Mouse (Mus musculus) A20 (cell line): ENCODE data around the gene Bola2.
A peak's percentile ranks its signal among the peaks of the same experiment; 100 is the strongest.

Experiments
- DNase-seq: peaks from one replicate; pipeline ENCODE4 v3.0.0-alpha.2; 2011; ENCODE audit warnings: low read depth, low spot score

The Bola2 gene

DNA sequence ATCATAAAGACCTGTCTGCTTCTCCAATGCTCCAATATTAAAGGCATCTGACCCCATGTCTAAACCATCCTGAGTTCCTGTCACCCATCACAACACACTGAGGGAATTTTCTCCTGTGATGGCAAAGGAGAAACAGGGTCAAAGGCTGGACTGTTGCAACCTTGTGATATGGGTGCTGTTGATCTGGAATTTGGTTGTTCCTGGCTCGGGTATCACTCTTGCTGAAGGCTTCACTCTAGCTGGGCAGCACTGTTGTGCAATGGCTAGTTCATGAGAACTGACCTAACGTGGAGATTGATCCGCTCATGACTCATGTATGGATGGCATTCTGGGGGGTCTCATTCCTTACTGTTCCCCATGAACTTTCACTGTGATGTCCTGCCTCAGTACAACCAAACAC is 6.2 kb upstream of the Bola2 start:
- no peak for DNase-seq

DNA sequence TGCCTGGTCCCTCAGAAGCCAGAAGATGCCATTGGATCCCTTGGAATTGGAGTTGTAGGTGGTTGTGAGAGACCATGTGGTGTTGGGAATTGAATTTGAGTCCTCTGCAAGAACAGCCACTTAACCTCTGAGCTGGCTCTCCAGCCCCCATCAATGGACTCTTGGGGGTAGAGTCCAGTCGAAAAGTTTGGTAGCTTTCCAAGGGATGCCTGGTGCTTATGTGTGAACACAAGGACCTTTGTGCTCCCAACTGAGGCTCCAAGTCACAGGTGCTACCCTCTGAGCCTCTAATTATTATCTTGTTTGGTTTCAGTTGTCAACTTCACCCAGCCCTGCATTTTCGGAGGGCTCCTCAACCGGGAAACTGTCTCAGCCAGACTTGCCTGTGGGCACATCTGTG is 4.5 kb upstream of the Bola2 start:
- DNase-seq, result no peak

DNA sequence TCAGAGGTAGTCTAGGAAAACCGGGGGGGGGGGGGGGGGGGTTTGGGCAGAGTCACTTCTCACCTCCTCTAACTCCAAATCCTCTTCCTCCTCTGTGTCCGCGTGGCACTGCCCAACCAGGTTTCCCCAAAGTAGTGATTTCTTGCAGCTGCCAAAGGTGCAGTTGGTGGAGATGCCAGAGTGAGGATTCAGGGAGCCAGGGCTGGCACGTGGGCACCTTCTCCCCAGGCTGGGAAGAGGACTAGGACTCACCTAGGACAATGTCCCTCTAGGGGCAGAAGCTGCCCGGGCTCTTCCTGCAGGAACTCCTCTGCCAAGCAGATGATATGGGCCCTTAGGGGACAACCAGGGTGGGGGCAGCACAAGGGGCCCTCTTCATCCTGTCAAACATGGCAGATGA is 3.5 kb upstream of the Bola2 start:
- no peak for DNase-seq

DNA sequence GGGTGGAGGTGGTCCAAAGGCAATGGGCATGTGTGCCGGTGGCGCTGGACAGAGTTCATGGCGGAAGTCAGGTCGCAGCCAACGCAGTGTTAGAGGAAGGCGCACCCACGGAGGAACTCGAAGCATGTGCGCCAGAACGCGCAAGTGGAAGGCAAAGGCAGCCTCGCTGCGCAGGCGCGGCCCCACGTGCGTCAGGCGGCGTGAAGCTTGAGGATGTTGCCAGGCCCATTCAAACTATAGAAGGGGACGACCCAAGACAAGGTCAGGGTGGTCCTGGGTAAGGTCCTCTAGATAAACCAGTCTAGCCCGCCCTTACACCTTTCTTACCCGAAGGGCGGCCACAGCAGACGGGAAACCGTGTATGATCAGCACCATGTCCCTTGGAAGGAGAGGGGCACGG is 2.8 kb upstream of the Bola2 start:
- DNase-seq, result no peak

DNA sequence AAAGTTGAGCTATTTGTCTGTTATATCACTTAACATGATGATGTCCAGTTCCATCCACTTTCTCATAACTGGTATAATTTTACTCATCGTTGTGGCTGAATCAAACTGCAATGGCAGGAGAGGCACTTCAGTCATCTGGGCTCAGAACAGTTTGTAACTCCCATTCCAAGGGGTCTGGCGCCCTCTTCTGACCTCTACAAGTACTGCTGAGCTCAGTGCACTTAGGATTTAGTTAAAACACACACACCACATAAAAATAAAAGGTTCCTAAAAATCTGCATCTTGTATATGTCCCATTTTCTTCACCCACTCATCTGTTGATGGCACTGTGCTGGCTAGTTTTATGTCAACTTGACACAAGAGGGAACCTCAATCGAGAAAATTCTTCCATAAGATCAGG is 1.9 kb upstream of the Bola2 start:
- peak; percentile 87 for DNase-seq

DNA sequence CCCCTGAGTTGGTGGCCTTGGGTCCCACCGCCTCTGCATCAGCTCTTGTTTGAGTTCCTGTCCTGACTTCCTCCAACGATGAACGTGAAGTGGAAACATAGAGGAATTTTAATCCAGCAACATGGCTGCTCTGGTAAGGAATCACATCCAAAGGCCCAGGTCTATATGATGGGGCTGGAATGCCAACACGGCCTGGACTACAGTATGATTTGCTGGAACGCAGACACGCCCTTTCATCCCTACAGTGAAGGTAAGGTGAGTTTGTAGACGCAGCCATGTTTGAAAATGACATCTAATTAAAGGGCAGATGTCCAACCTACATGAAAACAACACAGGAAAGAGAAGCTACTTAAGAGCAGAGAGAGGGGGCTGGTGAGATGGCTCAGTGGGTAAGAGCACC is 1.4 kb upstream of the Bola2 start:
- no peak for DNase-seq

DNA sequence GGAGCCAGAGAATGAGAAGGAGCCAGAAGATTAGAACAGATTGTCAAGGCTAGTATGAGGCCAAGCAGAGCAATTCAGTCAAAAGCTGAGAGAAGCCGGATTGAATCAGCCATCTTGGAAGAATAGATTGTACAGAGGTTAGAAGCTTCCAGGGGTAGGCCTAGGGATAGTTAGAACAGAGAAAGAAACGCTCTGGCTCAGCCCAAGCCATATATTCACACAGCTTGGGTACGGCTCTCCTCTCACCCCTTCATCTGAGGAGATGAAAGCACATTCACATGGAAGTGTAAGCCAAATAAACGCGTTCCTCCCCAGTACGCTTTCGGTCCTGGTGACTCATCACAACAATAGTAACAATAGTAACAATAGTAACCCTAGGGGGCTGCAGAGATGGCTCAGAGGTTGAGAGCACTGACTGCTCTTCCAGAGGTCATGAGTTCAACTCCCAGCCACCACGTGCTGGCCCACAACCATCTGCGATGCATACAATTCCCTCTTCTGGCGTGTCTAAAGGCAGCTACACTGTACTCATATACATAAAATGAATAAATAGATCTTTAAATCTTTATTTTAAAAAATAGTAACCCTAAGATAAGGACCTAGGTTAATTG is 655 bp upstream of the Bola2 start:
- DNase-seq, result no peak

DNA sequence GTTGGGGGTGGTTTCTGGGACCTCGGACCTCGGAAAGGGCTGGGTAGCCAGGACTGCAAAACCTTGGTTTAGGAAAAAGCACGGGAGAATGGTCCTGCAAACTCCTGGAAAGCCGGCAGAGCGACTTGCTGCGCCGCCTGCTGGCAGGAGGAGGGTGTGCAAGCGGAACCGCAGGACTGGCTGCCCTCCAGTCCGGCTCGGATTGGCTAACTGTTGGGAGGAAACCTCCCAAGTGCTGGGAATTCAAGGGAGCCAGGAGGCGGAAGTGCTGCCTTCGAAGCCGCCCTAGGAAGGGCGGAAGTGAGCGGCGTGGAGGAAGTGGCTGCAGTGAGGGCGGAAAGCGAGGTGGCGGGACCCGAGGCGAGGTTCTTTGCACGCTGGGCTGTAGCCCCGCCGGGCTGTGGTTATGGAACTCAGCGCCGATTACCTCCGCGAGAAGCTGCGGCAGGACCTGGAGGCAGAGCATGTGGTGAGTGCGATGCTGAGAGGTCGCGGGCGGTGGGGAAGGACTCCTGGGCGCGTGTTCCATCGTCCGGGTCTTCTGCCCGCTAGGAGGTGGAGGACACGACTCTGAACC is 518 bp downstream of the Bola2 start, which contains the start of gene Slx1b:
Slx1b (minus strand) TSS at position 154 of the 577 bp plus-strand sequence.
- peak; percentile 96 for DNase-seq

DNA sequence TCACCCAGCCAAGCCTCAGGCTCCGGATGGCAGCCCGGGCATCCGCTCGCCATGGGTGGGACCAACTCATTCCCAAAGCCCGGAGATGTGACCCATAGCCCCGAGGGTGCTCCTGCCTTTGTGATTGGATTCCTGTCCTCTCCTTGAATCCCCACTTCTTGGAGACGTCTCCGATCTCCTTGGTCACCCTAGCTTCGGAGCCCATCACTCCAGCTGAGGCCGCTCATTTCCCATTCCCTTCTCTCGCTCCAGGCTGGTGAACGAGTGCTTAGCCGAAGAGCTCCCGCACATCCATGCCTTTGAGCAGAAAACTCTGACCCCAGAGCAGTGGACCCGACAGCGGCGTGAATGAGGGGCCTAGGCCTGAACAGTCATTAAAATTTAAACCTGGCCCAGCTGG is 1.1 kb downstream of the Bola2 start:
- DNase-seq, result no peak

DNA sequence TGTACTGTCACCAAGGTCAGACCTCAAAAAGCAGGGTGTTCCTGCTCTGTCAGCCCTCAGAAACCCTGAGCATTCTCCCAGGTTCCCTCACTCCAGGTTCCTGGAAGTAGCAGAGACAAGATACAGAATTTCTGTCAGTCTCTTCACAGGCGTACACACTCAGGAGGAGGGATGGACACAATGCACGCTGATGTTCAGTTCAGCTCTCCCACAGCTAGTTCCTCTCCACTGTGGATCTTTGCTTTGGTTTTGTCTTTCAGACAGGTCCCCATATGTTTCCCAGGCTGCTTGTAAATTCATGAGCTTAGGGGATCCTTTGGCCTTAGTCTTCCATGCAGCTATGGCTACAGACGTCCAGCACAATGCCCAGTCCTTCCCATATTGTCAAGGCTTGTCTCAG is 1.7 kb downstream of the Bola2 start:
- DNase-seq, result peak; percentile 23

DNA sequence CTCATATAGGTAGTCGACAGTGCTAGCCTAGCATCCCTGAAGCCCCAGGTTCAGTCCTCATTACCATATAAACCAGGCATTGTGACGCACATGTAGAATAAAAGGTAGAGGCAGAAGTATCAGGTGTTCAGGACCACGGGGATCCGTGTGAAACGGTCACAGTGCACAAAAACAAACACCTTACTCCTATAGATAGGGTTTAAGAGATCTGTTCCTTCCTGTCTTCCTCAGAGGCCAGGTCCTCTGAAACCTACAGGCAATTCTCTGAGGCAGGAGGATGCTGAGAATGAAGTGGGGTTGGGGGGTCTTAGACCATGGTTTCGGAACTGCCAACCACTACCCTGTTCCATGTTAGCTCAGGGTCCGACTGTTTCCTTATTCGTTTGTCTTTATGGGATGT is 2.6 kb downstream of the Bola2 start:
- DNase-seq, result peak; percentile 27

DNA sequence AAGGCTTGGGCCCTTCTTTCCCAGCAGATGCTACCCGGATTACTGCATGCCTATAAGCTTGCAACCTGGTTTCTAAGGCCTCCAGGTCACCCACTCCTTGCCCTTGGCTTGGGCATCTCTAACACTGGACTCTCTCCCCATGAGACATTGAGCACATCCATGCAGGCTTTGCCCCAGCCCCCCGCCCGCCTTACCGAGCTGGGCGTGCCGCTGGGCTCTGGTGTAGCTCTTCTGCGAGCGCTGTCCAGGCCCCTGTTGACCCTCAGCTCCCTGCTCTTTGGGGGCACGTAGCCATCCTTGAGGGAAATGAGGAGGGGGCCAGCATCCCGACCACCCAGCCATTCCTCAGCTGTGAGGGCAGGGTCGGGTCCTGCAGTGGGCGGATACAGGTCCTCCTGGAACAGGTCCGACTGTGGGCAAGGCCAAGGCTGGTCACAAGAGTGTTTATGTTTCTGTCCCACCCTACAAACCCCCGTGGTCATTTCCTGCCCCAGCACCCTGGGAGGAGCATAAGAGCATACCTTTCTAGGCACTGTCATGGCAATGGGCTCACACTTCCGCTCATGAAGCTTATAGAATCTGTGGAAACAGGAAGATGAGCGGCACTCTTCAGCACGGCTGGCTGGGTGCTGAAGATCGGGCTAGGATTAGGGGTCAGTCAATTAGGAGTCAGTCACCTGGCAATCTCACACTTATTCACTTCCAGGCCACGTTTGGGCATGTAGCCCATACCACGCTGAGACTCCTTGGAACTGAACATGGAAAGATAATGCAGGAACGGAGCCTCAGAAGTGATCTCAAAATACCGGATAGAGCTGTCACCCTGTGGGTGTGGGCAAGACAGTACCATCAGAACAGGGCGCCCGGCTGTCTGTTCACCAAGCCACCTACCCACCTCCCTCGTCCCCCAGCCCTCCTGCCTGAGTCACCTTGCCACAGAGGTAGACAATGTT is 5.1 kb downstream of the Bola2 start:
- no peak for DNase-seq

DNA sequence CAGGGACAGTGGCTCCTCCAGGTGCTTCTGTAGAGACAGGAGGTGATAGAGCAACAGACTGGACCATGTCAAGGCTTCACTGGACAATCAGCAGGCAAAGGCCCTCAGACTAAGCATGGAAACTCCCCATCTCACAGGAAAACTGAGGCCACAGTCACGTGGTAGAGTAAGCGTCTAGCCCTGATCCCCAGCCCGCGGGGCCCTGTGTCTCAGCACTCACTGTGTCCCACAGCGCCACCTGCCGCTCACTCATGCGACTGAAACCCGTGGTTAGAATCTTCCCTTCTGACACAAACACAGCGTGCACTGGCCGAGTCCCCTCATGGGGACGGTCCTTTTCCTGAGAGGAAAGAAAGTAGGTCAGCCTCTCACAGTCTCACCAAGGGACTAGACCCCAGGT is 5.9 kb downstream of the Bola2 start:
- peak; percentile 92 for DNase-seq

DNA sequence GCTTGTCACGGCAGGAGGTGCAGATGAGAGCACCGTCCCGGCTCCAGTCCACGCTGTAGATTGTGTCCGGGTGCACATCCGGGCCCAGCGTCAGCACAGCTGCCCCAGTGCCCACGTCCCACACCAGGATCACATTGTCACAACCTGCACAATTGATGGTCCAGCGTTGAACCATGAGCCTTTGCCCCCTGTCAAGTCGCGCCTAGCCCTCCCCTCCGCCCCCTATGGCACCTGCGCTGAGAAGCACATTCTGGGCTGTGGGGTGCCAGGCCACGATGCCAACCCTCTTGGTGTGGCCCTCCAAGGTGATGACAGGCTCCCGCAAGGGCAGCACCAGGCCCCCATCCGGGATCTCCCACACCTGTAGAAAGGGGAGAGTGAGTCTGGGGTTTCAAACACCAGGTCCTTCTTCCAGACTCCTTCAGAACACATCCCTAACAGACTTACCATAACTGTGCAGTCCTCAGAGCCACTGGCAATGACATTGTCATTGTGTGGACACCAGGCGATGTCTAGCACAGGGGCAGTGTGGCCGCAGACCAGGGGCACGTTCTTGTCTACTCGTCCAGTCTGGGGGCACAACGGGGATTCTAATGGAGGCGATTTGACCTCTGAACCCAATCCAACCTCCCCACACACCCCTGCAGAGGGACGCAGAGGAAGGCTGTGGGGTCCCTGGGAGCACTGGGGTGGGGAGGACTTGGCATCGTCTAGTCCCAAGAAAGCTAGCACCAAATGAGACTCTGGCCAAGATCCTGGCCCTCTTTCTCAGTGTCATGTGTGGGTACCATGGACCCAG is 6.6 kb downstream of the Bola2 start:
- DNase-seq, result no peak

DNA sequence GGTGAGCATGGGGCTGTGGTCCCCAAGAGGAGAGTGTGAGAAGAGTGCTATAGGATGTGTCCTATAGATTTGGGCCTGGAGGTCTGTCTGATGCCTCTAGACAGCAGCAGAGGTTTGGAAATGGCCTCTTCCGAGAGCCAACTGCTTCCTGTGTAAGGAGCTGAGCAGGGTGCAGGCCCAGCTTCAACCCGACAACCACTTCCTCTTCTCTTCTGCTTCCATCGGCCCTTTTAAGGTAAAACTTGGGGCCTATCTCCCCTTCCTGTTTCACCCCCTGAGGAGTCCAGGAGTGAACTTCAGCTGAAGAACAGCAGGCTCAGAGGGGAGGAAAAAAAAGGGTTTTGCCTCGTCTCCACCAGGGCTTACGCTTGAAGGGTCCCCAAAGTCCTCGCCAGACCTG is 7.2 kb downstream of the Bola2 start:
- peak; percentile 93 for DNase-seq

DNA sequence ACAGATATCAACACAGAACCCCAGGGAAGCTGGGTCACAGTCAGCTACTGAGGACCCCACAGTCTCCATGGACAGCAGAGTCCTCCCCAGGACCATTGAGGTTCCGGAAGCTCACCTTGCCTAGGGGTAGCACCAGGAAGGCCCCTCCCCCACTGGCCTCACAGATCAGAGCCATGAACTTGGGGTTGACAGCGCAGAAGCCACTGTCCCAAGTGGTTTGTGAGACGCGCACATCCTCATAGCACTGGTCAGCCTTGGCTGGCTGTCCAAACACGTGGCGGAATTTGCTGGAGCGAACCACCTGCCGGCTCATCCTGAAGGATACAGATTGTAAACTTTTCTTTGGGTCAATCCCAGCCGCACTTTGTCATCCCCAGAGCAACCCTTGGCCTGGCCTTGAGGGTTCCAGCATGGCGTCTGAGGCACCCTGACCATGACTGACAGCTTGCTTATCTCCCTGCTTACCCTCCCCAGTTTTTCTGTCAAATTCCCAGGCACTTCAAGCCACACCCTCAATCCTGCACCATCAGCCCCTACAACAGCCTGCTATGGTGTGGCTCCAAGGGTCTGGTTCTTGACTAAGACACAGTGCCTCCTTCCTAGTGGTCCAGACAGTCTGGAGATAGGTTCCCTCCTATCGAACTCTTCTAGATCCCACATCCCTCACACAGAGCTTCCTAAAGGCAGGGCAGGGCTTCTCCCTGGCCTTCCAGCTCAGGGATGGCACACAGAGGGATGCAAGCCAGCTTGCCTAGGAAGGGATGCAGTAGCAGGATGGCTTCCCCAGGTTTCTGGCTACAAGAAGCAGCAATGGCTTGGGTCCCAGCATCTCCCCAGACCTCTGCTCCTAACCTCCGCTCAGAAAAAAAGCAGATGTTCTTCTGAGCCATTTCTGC is 7.9 kb downstream of the Bola2 start:
- DNase-seq, result peak; percentile 90

DNA sequence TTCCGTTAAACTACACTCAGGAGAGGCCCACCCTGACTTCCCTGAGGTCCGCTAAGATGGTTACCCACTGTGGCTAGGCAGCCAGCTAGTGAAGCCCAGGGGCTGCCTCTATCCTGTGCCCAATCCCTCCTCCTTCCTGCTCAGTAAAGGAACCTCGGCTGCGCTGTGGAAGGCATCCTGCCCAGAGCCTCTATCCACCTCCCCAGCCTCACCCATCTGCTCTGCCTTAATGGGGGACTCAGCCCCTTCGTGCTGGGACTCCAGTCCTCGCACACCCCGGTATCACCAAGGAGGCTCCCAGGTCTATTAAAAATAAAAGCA is 8.5 kb downstream of the Bola2 start:
- DNase-seq, result no peak

DNA sequence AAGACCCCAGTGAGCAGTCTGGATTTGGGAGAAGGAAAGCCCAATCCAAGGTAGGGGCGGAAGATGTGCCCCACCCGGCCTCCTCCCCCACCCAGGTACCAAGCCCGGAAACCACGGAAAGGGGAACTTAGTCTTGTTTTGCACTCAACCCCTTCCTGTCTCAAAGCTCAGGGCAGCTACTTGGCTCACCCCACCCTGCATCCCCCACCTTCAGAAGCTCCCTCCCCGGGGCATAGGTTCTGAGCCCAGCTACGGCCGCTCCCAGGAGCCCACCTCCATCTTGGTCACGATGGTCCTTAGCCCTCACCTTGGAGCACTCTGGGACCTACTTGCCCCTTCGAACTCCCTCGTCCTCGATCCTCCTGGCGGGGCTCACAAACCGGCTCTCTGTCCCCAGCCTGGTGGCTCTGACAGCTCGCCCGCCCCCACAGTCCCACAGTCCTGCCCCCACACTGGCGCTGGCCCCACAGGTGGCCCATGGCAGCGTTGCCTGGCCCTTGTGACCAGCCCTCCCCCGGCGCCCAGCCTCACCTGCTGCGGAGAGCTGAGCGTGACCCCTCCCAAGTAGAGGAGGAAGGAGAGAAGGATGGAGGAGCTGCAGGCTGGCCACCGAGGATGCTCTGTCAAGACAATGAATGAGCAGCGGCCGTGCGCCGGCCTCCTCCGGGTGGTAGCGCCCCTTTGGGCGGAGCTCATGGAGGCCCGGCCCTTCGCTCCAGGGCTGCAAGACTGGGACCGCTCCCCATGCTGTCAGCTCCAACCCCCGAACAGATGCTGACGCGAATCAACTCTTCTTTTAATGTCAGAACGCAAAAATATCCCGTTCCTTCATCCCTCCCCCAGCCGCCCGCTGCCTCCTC is 9.2 kb downstream of the Bola2 start:
- DNase-seq, result peak; percentile 94

DNA sequence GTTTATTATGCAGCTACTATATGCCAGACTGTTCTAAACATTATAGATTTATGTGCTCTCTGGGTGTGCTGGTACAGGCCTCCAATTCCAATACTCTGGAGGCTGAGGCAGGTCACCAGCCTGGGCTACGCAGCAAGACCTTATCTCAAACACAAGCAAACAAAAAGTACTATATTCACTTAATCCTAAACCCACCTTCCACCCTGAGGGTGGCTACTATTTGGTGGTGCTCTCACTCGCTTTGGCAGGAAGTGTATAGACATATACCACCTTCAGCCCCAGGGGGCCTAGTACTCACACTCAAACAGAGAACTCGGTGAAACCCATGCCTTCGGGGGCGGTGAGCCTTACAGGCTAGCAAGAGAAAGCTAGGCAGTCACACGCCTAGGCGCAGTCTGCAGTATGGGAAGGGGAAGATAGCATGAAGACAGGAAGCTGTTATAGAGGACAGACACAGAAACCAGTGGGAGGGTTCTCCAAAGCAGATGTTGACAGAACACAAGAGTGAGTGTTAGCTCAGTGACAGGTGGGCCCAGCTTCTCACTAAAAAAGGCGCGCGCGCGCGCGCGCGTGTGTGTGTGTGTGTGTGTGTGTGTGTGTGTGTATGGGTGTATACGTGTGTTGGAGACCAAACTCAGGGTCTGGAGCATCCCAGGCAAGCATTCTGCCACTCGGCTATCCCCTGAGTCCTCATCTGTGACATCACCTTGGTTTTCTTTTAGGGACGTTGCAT is 12.4 kb downstream of the Bola2 start, which contains the start of gene Coro1a:
Coro1a (minus strand) TSS at position 346 of the 733 bp plus-strand sequence.
- peak; percentile 67 for DNase-seq
